Mouse (Mus musculus) ES-Bruce4 (cell line): ENCODE measurements at regions not wholly inside any gene's neighbourhood (a gene's known extent, or its start where the extent isn't known, plus 50 kb on each side); places are given as distances from the start of the nearest gene placed in this dataset.

Experiments used
- CTCF ChIP-seq: IDR thresholded peaks from one replicate; pipeline ENCODE4 v1.8.1; 2011; ENCODE audit warnings: low read depth, low read length
- EP300 ChIP-seq: IDR thresholded peaks from 2 replicates; pipeline ENCODE4 v1.6.1; 2011; ENCODE audit warnings: low read depth, low read length; ENCODE audit not compliant: insufficient read depth
- POLR2A ChIP-seq: IDR thresholded peaks from one replicate; pipeline ENCODE4 v1.8.1; 2011; ENCODE audit warnings: low read length; ENCODE audit not compliant: insufficient read depth

DNA sequence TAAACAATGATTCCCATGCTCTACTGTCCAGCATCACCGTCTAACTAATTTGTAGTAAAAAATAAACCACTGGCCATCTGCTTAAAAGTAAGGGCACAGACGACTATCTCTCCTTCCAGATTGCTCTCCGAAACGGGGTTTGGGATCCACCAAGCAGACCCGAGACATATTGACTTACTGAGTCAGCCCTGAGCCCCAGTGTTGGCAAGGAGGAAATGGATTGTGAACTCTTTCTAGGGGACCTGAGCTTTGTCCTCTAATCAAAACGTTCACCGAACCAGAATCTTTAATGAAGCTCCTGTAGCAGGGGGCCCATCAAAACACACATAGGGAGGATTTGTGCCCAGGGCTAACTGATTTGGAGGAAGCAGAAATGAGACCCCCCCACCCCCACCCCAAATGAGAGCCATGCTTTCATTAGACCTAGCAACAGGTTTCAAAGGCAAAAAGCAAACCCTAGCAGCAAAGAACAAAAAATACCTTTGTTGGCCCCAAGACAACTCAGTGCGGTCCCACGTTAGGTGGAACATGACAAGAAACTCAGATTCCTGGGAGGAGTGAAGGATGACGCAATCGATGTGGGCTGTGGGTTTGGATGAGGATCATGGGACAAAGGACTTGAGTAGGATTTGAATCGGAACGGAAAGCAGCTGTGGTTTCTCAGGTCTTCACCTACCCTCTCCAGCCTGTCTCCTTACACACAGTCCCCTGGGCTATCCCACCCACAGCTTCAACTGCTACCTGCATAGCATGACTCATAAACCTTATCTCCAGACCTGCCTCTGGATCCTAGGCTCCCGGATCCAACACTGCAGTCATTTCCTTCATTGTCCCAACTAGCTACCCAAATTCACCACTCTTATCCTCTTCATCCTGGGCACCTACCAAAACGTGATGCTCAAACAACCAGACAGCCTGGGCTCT is 62.2 kb upstream of the Rreb1 start:
- TF ChIP-seq POLR2A, result no peak
- no peak for TF ChIP-seq CTCF
- TF ChIP-seq EP300, result no peak
